Mouse (Mus musculus) ovary, postnatal 14 days (tissue): Measurements from ENCODE around the gene Tmem140.

ENCODE experiments used
- DNase-seq: peaks from one replicate; pipeline ENCODE4 v3.0.0; 2022; ENCODE audit warnings: low spot score

Tmem140 gene

GRCm38 (mm10) chr6:34875966-34876834 is 13.3 kb downstream of the Tmem140 start:
- no peak for DNase-seq

- DNase-seq, result no peak
Measured at GRCm38 (mm10) chr6:34876835-34877156, 13.8 kb downstream of the Tmem140 start.

- DNase-seq, result peak; percentile 91
Measured at GRCm38 (mm10) chr6:34877509-34878321, 14.8 kb downstream of the Tmem140 start, which contains the start of gene Cyren. Cyren (minus strand) TSS chr6:34878060.

GRCm38 (mm10) chr6:34879101-34879740 is 16.3 kb downstream of the Tmem140 start:
- no peak for DNase-seq

- DNase-seq, result no peak
Measured at GRCm38 (mm10) chr6:34879911-34880475, 17.0 kb downstream of the Tmem140 start.

GRCm38 (mm10) chr6:34884724-34885123 is 21.8 kb downstream of the Tmem140 start:
- DNase-seq, result no peak

- no peak for DNase-seq
Measured at GRCm38 (mm10) chr6:34887131-34887850, 24.3 kb downstream of the Tmem140 start.

- no peak for DNase-seq
Measured at GRCm38 (mm10) chr6:34889185-34889584, 26.2 kb downstream of the Tmem140 start.

- no peak for DNase-seq
Measured at GRCm38 (mm10) chr6:34895569-34895968, 32.6 kb downstream of the Tmem140 start.

GRCm38 (mm10) chr6:34896168-34896780 is 33.3 kb downstream of the Tmem140 start:
- no peak for DNase-seq

- no peak for DNase-seq
Measured at GRCm38 (mm10) chr6:34899127-34899526, 36.2 kb downstream of the Tmem140 start.

- DNase-seq, result no peak
Measured at GRCm38 (mm10) chr6:34900990-34901389, 38.0 kb downstream of the Tmem140 start.

GRCm38 (mm10) chr6:34901911-34902444 is 39.0 kb downstream of the Tmem140 start:
- no peak for DNase-seq

- no peak for DNase-seq
Measured at GRCm38 (mm10) chr6:34902578-34902977, 39.6 kb downstream of the Tmem140 start.

- no peak for DNase-seq
Measured at GRCm38 (mm10) chr6:34903441-34903840, 40.5 kb downstream of the Tmem140 start.

GRCm38 (mm10) chr6:34903851-34904250 is 40.9 kb downstream of the Tmem140 start:
- DNase-seq, result no peak

GRCm38 (mm10) chr6:34904361-34904760 is 41.4 kb downstream of the Tmem140 start:
- DNase-seq, result no peak

GRCm38 (mm10) chr6:34906125-34906524 is 43.2 kb downstream of the Tmem140 start:
- no peak for DNase-seq

- DNase-seq, result no peak
Measured at GRCm38 (mm10) chr6:34906661-34907060, 43.7 kb downstream of the Tmem140 start.

- DNase-seq, result no peak
Measured at GRCm38 (mm10) chr6:34907121-34907614, 44.2 kb downstream of the Tmem140 start.
